Mouse (Mus musculus): ENCODE results near the gene Jazf1. TPM values are rescaled to one million over a fixed set of nuclear protein-coding genes. Genes with fewer than 3 reads are reported as not detected.
A peak's percentile ranks its signal among the peaks of the same experiment; 100 is the strongest.

Gene Jazf1
- polyA plus RNA-seq, 1 experiment from 2014 or later = 3.2 TPM

- Histone ChIP-seq H3K4me2 (ENCODE audit: low read length) (no peak overlapping the region), H3K27ac (no peak overlapping the region), H3K9me3 (replicated peaks; ENCODE audit: low read length) (no peaks in the 10 kb centered on the region), H3K4me1 (replicated peaks; ENCODE audit: insufficient read depth, low read length) (no peaks in the 10 kb centered on the region), H3K9ac (ENCODE audit: low read depth, low read length) (no peak overlapping the region), H3K4me3 (replicated peaks; ENCODE audit: low read depth, low read length) (no peak overlapping the region), H3K36me3 (ENCODE audit: insufficient read depth, low read length) (no peaks in the 10 kb centered on the region), H3K27me3 (ENCODE audit: insufficient read depth, low read length) (no peaks in the 10 kb centered on the region)
- no peak for TF ChIP-seq CTCF (IDR thresholded peaks at IDR 0.05; ENCODE audit: low read depth)
- ATAC-seq (replicated peaks; ENCODE audit: low FRiP score, low read depth) = no peak
- WGBS = 29% methylated on average over 10 of the region's 10 CpGs
- DNase-seq (ENCODE audit: low spot score) = peak; percentile 79
Measured at GRCm38 (mm10) chr6:52936995-52937394, 131.4 kb downstream of the Jazf1 start.

GRCm38 (mm10) chr6:52934021-52934420 is 134.4 kb downstream of the Jazf1 start:
- Histone ChIP-seq H3K27me3 (ENCODE audit: insufficient read depth, low read length) (no peaks in the 10 kb centered on the region), H3K4me1 (replicated peaks; ENCODE audit: insufficient read depth, low read length) (no peaks in the 10 kb centered on the region), H3K4me2 (ENCODE audit: low read length) (no peak overlapping the region), H3K4me3 (replicated peaks; ENCODE audit: low read depth, low read length) (no peak overlapping the region), H3K9me3 (replicated peaks; ENCODE audit: low read length) (no peaks in the 10 kb centered on the region), H3K36me3 (ENCODE audit: insufficient read depth, low read length) (no peaks in the 10 kb centered on the region), H3K27ac (no peak overlapping the region), H3K9ac (ENCODE audit: low read depth, low read length) (no peak overlapping the region)
- no peak for DNase-seq (ENCODE audit: low spot score)
- 81% methylated on average over 6 of the region's 6 CpGs for WGBS
- TF ChIP-seq CTCF (IDR thresholded peaks at IDR 0.05; ENCODE audit: low read depth) = peak; percentile 52
- no peak for ATAC-seq (replicated peaks; ENCODE audit: low FRiP score, low read depth)

- Histone ChIP-seq H3K36me3 (ENCODE audit: insufficient read depth, low read length) (no peaks in the 10 kb centered on the region), H3K4me2 (ENCODE audit: low read length) (no peak overlapping the region), H3K27ac (no peak overlapping the region), H3K27me3 (ENCODE audit: insufficient read depth, low read length) (no peaks in the 10 kb centered on the region), H3K9me3 (replicated peaks; ENCODE audit: low read length) (no peaks in the 10 kb centered on the region), H3K4me3 (replicated peaks; ENCODE audit: low read depth, low read length) (no peak overlapping the region), H3K9ac (ENCODE audit: low read depth, low read length) (no peak overlapping the region), H3K4me1 (replicated peaks; ENCODE audit: insufficient read depth, low read length) (no peaks in the 10 kb centered on the region)
- 43% methylated on average over 7 of the region's 7 CpGs for WGBS
- TF ChIP-seq CTCF (IDR thresholded peaks at IDR 0.05; ENCODE audit: low read depth) = no peak
- DNase-seq (ENCODE audit: low spot score) (no peak), ATAC-seq (replicated peaks; ENCODE audit: low FRiP score, low read depth) (no peak)
Measured at GRCm38 (mm10) chr6:52932603-52933178, 135.7 kb downstream of the Jazf1 start.

- ATAC-seq (replicated peaks; ENCODE audit: low FRiP score, low read depth) (no peak), DNase-seq (ENCODE audit: low spot score) (no peak)
- Histone ChIP-seq H3K9ac (ENCODE audit: low read depth, low read length) (no peak overlapping the region), H3K36me3 (ENCODE audit: insufficient read depth, low read length) (no peaks in the 10 kb centered on the region), H3K27ac (no peak overlapping the region), H3K4me2 (ENCODE audit: low read length) (no peak overlapping the region), H3K4me3 (replicated peaks; ENCODE audit: low read depth, low read length) (no peak overlapping the region), H3K4me1 (replicated peaks; ENCODE audit: insufficient read depth, low read length) (no peaks in the 10 kb centered on the region), H3K27me3 (ENCODE audit: insufficient read depth, low read length) (no peaks in the 10 kb centered on the region), H3K9me3 (replicated peaks; ENCODE audit: low read length) (no peaks in the 10 kb centered on the region)
- TF ChIP-seq CTCF (IDR thresholded peaks at IDR 0.05; ENCODE audit: low read depth) = no peak
- WGBS = 81% methylated on average over 12 of the region's 12 CpGs
Measured at GRCm38 (mm10) chr6:52929358-52929757, 139.1 kb downstream of the Jazf1 start.

- H3K27me3 ChIP-seq (ENCODE audit: insufficient read depth, low read length) = no peaks in the 10 kb centered on the region
- no peaks in the 10 kb centered on the region for H3K9me3 ChIP-seq (replicated peaks; ENCODE audit: low read length)
- H3K4me2 ChIP-seq (ENCODE audit: low read length) = no peak overlapping the region
- 78% methylated on average over 4 of the region's 4 CpGs for WGBS
- H3K4me3 ChIP-seq (replicated peaks; ENCODE audit: low read depth, low read length) = no peak overlapping the region
- H3K9ac ChIP-seq (ENCODE audit: low read depth, low read length) = no peak overlapping the region
- DNase-seq (ENCODE audit: low spot score) = peak; percentile 34
- no peaks in the 10 kb centered on the region for H3K36me3 ChIP-seq (ENCODE audit: insufficient read depth, low read length)
- H3K4me1 ChIP-seq (replicated peaks; ENCODE audit: insufficient read depth, low read length) = no peaks in the 10 kb centered on the region
- peak; percentile 62 for TF ChIP-seq CTCF (IDR thresholded peaks at IDR 0.05; ENCODE audit: low read depth)
- ATAC-seq (replicated peaks; ENCODE audit: low FRiP score, low read depth) = no peak
- H3K27ac ChIP-seq = no peak overlapping the region
Measured at GRCm38 (mm10) chr6:52926947-52927346, 141.5 kb downstream of the Jazf1 start.

GRCm38 (mm10) chr6:52925458-52926042 is 142.9 kb downstream of the Jazf1 start:
- no peak overlapping the region for H3K4me2 ChIP-seq (ENCODE audit: low read length)
- H3K27ac ChIP-seq = no peak overlapping the region
- no peak overlapping the region for H3K9ac ChIP-seq (ENCODE audit: low read depth, low read length)
- 59% methylated on average over 9 of the region's 9 CpGs for WGBS
- no peak overlapping the region for H3K4me3 ChIP-seq (replicated peaks; ENCODE audit: low read depth, low read length)
- DNase-seq (ENCODE audit: low spot score) = no peak
- no peaks in the 10 kb centered on the region for H3K9me3 ChIP-seq (replicated peaks; ENCODE audit: low read length)
- no peak for ATAC-seq (replicated peaks; ENCODE audit: low FRiP score, low read depth)
- no peaks in the 10 kb centered on the region for H3K4me1 ChIP-seq (replicated peaks; ENCODE audit: insufficient read depth, low read length)
- no peaks in the 10 kb centered on the region for H3K36me3 ChIP-seq (ENCODE audit: insufficient read depth, low read length)
- H3K27me3 ChIP-seq (ENCODE audit: insufficient read depth, low read length) = no peaks in the 10 kb centered on the region
- no peak for TF ChIP-seq CTCF (IDR thresholded peaks at IDR 0.05; ENCODE audit: low read depth)

GRCm38 (mm10) chr6:52921248-52921647 is 147.2 kb downstream of the Jazf1 start:
- WGBS = 75% methylated on average over 6 of the region's 6 CpGs
- Histone ChIP-seq H3K9ac (ENCODE audit: low read depth, low read length) (no peak overlapping the region), H3K9me3 (replicated peaks; ENCODE audit: low read length) (no peaks in the 10 kb centered on the region), H3K4me3 (replicated peaks; ENCODE audit: low read depth, low read length) (no peak overlapping the region), H3K27me3 (ENCODE audit: insufficient read depth, low read length) (no peaks in the 10 kb centered on the region), H3K4me1 (replicated peaks; ENCODE audit: insufficient read depth, low read length) (no peaks in the 10 kb centered on the region), H3K36me3 (ENCODE audit: insufficient read depth, low read length) (no peaks in the 10 kb centered on the region), H3K27ac (no peak overlapping the region), H3K4me2 (ENCODE audit: low read length) (no peak overlapping the region)
- DNase-seq (ENCODE audit: low spot score) = no peak
- no peak for TF ChIP-seq CTCF (IDR thresholded peaks at IDR 0.05; ENCODE audit: low read depth)
- ATAC-seq (replicated peaks; ENCODE audit: low FRiP score, low read depth) = no peak

Measured in kidney, postnatal 0 days (tissue).